Mouse (Mus musculus) neural tube, embryonic 15.5 days (tissue): ENCODE data around the gene Cpvl. TPM values are rescaled to one million over a fixed set of nuclear protein-coding genes. Genes with fewer than 3 reads are reported as not detected.
A peak's percentile ranks its signal among the peaks of the same experiment; 100 is the strongest.

Experiments used
- ATAC-seq: fragments of 200-750 bp; cut with Nextera tagmentation; 2 replicates; pipeline ENCODE4 v1.8.0; 2017; ENCODE audit warnings: mild to moderate bottlenecking, moderate TSS enrichment, moderate library complexity; ENCODE audit not compliant: low FRiP score
- H3K27ac ChIP-seq: fragments of 300-500 bp; sonication (generic); replicated peaks from 2 replicates; pipeline ENCODE4 v1.5.1; 2015; ENCODE audit warnings: mild to moderate bottlenecking, inconsistent platforms
- H3K27me3 ChIP-seq: fragments of 300-500 bp; sonication (generic); replicated peaks from 2 replicates; pipeline ENCODE4 v1.6.1; 2015; ENCODE audit warnings: inconsistent platforms
- H3K36me3 ChIP-seq: fragments of 300-500 bp; sonication (generic); 2 replicates; pipeline ENCODE4 v1.6.1; 2015; ENCODE audit warnings: inconsistent platforms
- H3K4me1 ChIP-seq: fragments of 300-500 bp; sonication (generic); 2 replicates; pipeline ENCODE4 v1.6.1; 2015; ENCODE audit warnings: inconsistent platforms
- H3K4me2 ChIP-seq: fragments of 300-500 bp; sonication (generic); 2 replicates; pipeline ENCODE4 v1.6.1; 2015; ENCODE audit warnings: inconsistent platforms, mild to moderate bottlenecking, moderate library complexity
- H3K4me3 ChIP-seq: fragments of 300-500 bp; sonication (generic); replicated peaks from 2 replicates; pipeline ENCODE4 v1.5.1; 2015; ENCODE audit warnings: mild to moderate bottlenecking, inconsistent platforms
- H3K9ac ChIP-seq: fragments of 300-500 bp; sonication (generic); replicated peaks from 2 replicates; pipeline ENCODE4 v1.6.1; 2015; ENCODE audit warnings: mild to moderate bottlenecking, inconsistent platforms
- H3K9me3 ChIP-seq: fragments of 300-500 bp; sonication (generic); replicated peaks from 2 replicates; pipeline ENCODE4 v1.6.1; 2016; ENCODE audit warnings: inconsistent platforms
- WGBS: fragments of 180-500 bp; shearing (Covaris S2); methylation state at CpG from one replicate; pipeline ENCODE4 v1.1.7; 2015; ENCODE audit warnings: mixed read lengths; 5-methylcytosine and 5-hydroxymethylcytosine counted together
- polyA plus RNA-seq: library from polyadenylated mRNA; unstranded; fragments of >200 nt; fragmentation: Nextera tagmentation; extraction: Ambion mirVana; gene quantifications from 2 replicates; pipeline ENCODE4 v1.2.1, GENCODE M21; 2015

The Cpvl gene
- polyA plus RNA-seq, 1 experiment from 2014 or later: 0.10 TPM

- WGBS: 29% methylated on average over 5 of the region's 5 CpGs
- no peak for ATAC-seq
Measured at GRCm38 (mm10) chr6:53954106-53954505, 24.4 kb downstream of the Cpvl start.

DNA sequence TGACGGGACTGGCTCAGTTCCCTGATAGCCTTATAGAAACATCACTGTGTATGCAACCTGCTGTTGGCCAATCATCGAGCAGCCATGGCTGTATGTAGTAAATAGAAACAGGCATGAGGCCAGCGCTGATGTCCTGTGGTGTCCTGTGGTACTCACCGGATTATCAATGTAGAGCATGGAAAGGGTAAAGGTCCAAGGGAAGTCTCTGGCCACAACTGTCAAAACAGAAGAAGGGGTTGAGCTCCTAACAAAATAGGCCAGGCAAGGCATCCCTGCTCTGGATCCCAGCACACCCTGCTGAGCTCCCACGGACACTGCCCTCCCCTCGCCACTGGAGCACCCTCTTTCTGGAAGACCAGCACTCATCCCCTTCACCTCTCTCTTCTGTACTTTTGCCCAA, 25.1 kb downstream of the Cpvl start:
- WGBS: 88% methylated on average over 6 of the region's 6 CpGs

More at GRCm38 (mm10) chr6:53954106-53954505, 24.4 kb downstream of the Cpvl start:
- peaks cover 25% of the 10 kb centered on the region for H3K4me1 ChIP-seq
- no peak overlapping the region for H3K4me2 ChIP-seq
- H3K9ac ChIP-seq: no peak overlapping the region
- no peak overlapping the region for H3K27ac ChIP-seq
- no peaks in the 10 kb centered on the region for H3K36me3 ChIP-seq
- H3K4me3 ChIP-seq: no peak overlapping the region
- H3K9me3 ChIP-seq: no peaks in the 10 kb centered on the region
- no peaks in the 10 kb centered on the region for H3K27me3 ChIP-seq

DNA sequence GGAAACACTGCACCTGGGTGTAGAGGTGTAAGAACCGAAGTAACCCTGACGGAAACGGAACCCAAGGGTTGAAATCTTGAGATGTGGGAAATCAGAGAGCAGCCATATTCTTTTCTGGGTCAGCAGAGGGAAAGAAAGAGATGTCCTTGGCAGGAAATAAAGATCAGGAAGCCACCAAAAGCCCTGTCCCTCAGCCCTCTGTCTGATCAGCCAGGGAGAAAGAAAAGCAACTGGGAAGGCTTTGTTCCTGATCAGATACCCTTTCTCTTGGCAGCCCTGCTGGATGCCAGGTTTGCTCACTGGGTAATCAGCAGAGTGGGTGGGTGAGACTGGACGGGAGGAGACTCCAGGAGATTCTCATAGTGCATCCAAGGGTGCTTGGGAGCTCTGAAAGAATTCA, 27.1 kb downstream of the Cpvl start:
- Histone ChIP-seq H3K4me2 (no peak overlapping the region), H3K9ac (no peak overlapping the region), H3K9me3 (no peaks in the 10 kb centered on the region), H3K36me3 (no peaks in the 10 kb centered on the region), H3K4me3 (no peak overlapping the region), H3K4me1 (peaks cover 22% of the 10 kb centered on the region), H3K27ac (0 out of 2 replicates have a peak overlapping the region, but pooled peaks have one; percentile 18), H3K27me3 (no peaks in the 10 kb centered on the region)
- 77% methylated on average over 4 of the region's 4 CpGs for WGBS
- ATAC-seq: no peak

More for the DNA sequence above, 25.1 kb downstream of the Cpvl start:
- H3K4me3 ChIP-seq: no peak overlapping the region
- H3K9me3 ChIP-seq: no peaks in the 10 kb centered on the region
- H3K27me3 ChIP-seq: no peaks in the 10 kb centered on the region
- H3K27ac ChIP-seq: no peak overlapping the region
- H3K36me3 ChIP-seq: no peaks in the 10 kb centered on the region
- ATAC-seq: no peak
- no peak overlapping the region for H3K4me2 ChIP-seq
- peaks cover 24% of the 10 kb centered on the region for H3K4me1 ChIP-seq
- no peak overlapping the region for H3K9ac ChIP-seq

- no peak overlapping the region for H3K4me2 ChIP-seq
- H3K9me3 ChIP-seq: no peaks in the 10 kb centered on the region
- no peak overlapping the region for H3K9ac ChIP-seq
- no peaks in the 10 kb centered on the region for H3K36me3 ChIP-seq
- H3K27ac ChIP-seq: 0 out of 2 replicates have a peak overlapping the region, but pooled peaks have one; percentile 18
- WGBS: 54% methylated on average over 9 of the region's 9 CpGs
- peaks cover 22% of the 10 kb centered on the region for H3K4me1 ChIP-seq
- no peaks in the 10 kb centered on the region for H3K27me3 ChIP-seq
- ATAC-seq: no peak
- no peak overlapping the region for H3K4me3 ChIP-seq
Measured at GRCm38 (mm10) chr6:53950876-53951275, 27.6 kb downstream of the Cpvl start.

DNA sequence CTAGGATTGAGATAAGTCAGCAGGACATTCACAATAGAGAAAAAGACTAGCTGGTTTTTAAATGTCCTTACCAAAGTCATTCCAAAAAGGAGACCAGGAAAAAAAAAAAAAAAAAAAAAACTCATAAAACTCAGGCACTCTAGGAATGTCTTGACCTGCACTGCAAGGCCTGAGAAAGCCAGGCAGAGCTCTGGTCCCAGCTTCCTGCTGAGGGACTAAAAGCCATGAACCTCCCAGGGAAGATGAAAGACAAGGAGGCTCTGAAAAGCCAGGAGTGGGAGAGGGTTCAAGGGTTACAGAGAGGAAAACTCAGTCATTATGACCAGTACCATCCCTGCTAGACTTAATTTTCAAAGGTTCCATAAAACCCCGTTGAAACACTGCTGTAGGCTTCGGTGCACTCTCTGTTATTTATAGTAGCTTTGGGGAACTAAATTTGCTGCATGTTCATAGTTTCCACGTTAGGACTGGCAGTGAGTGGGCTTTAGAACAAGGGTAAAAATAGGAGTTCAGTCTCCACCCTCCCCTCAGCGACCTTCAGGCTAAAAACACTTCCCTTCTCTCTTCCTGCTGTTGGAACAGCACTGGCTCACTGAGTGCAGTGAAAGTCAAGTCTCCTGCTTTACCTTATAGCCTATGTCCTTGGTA, 30.0 kb downstream of the Cpvl start:
- Histone ChIP-seq H3K4me1 (peaks cover 22% of the 10 kb centered on the region), H3K36me3 (no peaks in the 10 kb centered on the region), H3K4me2 (no peak overlapping the region), H3K27me3 (no peaks in the 10 kb centered on the region), H3K4me3 (no peak overlapping the region), H3K9ac (no peak overlapping the region), H3K27ac (no peak overlapping the region), H3K9me3 (no peaks in the 10 kb centered on the region)
- WGBS: 25% methylated on average over 4 of the region's 4 CpGs
- no peak for ATAC-seq

- peaks cover 9% of the 10 kb centered on the region; the same call in 1 of the 2 replicates for H3K4me1 ChIP-seq
- no peaks in the 10 kb centered on the region for H3K36me3 ChIP-seq
- no peak for ATAC-seq
- H3K9ac ChIP-seq: no peak overlapping the region
- no peaks in the 10 kb centered on the region for H3K9me3 ChIP-seq
- H3K4me2 ChIP-seq: no peak overlapping the region
- no peak overlapping the region for H3K4me3 ChIP-seq
- H3K27ac ChIP-seq: no peak overlapping the region
- no peaks in the 10 kb centered on the region for H3K27me3 ChIP-seq
- 85% methylated on average over 5 of the region's 5 CpGs for WGBS
Measured at GRCm38 (mm10) chr6:53944887-53945286, 33.6 kb downstream of the Cpvl start.

DNA sequence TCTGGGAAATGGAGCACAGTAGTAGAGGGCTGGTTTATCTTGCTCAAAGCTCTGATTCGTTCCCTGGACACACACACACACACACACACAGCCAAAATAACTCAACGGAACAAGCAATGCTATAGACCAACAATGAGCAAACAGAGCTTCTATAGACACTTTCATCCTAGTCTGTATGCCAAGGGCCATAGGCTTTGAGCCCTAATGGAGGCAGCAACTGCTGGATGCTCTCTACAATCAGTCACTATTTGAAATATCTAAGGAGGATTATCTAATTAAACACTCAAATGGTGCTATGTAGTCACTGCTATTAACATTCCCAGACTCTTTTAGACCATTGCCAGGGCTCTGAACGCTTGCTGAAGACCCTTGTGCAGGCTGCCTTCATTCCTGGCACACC, 34.1 kb downstream of the Cpvl start:
- Histone ChIP-seq H3K4me2 (no peak overlapping the region), H3K4me1 (peaks cover 9% of the 10 kb centered on the region; the same call in 1 of the 2 replicates), H3K27ac (no peak overlapping the region), H3K27me3 (no peaks in the 10 kb centered on the region), H3K9me3 (no peaks in the 10 kb centered on the region), H3K4me3 (no peak overlapping the region), H3K9ac (no peak overlapping the region), H3K36me3 (no peaks in the 10 kb centered on the region)
- WGBS: 75% methylated on average over 3 of the region's 3 CpGs
- ATAC-seq: no peak

DNA sequence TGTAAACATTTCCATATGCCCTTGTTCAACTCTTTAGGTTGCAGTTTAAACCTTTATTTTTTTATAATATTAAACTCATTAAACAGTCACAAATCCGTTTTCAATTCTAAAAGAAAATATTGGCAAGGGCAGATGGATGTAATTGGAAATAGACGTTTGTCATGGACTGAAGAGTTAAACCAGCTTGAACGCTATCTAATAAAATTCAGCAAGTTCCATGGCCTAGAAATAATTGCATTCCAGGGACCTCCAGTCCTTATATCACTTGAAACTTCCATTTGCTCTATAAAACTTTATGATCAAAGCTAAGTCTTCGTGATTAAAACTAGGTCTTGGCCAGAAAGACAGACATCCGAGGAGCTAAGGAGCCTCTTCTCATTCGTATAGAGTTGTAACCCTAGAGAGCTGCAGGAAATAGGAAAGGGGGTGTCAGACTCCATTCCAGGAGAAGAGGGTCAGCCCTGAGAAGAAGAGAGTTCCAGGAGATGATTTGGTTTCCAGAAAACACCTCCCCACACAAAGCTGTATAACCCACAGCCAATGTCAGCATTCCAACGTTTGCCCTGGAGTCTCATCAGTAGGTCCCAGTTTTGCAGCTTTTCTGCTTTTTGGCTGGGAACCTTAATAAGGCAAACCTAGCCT, 36.2 kb downstream of the Cpvl start:
- H3K36me3 ChIP-seq: no peaks in the 10 kb centered on the region
- no peak overlapping the region for H3K4me2 ChIP-seq
- peaks cover 9% of the 10 kb centered on the region; the same call in 1 of the 2 replicates for H3K4me1 ChIP-seq
- H3K4me3 ChIP-seq: no peak overlapping the region
- WGBS: 71% methylated on average over 7 of the region's 7 CpGs
- ATAC-seq: no peak
- H3K27me3 ChIP-seq: no peaks in the 10 kb centered on the region
- H3K27ac ChIP-seq: no peak overlapping the region
- no peaks in the 10 kb centered on the region for H3K9me3 ChIP-seq
- no peak overlapping the region for H3K9ac ChIP-seq

GRCm38 (mm10) chr6:53939752-53940151, 38.7 kb downstream of the Cpvl start:
- Histone ChIP-seq H3K4me3 (no peak overlapping the region), H3K4me1 (peaks cover 9% of the 10 kb centered on the region; the same call in 1 of the 2 replicates), H3K9me3 (no peaks in the 10 kb centered on the region), H3K9ac (no peak overlapping the region), H3K27ac (no peak overlapping the region), H3K27me3 (no peaks in the 10 kb centered on the region), H3K4me2 (no peak overlapping the region), H3K36me3 (no peaks in the 10 kb centered on the region)
- 55% methylated on average over 8 of the region's 8 CpGs for WGBS
- ATAC-seq: no peak

GRCm38 (mm10) chr6:53938942-53939341, 39.5 kb downstream of the Cpvl start:
- no peaks in the 10 kb centered on the region for H3K9me3 ChIP-seq
- H3K36me3 ChIP-seq: no peaks in the 10 kb centered on the region
- H3K4me1 ChIP-seq: peaks cover 9% of the 10 kb centered on the region; the same call in 1 of the 2 replicates
- ATAC-seq: no peak
- H3K4me2 ChIP-seq: no peak overlapping the region
- no peaks in the 10 kb centered on the region for H3K27me3 ChIP-seq
- WGBS: 24% methylated on average over 3 of the region's 3 CpGs
- H3K9ac ChIP-seq: no peak overlapping the region
- H3K4me3 ChIP-seq: no peak overlapping the region
- no peak overlapping the region for H3K27ac ChIP-seq

DNA sequence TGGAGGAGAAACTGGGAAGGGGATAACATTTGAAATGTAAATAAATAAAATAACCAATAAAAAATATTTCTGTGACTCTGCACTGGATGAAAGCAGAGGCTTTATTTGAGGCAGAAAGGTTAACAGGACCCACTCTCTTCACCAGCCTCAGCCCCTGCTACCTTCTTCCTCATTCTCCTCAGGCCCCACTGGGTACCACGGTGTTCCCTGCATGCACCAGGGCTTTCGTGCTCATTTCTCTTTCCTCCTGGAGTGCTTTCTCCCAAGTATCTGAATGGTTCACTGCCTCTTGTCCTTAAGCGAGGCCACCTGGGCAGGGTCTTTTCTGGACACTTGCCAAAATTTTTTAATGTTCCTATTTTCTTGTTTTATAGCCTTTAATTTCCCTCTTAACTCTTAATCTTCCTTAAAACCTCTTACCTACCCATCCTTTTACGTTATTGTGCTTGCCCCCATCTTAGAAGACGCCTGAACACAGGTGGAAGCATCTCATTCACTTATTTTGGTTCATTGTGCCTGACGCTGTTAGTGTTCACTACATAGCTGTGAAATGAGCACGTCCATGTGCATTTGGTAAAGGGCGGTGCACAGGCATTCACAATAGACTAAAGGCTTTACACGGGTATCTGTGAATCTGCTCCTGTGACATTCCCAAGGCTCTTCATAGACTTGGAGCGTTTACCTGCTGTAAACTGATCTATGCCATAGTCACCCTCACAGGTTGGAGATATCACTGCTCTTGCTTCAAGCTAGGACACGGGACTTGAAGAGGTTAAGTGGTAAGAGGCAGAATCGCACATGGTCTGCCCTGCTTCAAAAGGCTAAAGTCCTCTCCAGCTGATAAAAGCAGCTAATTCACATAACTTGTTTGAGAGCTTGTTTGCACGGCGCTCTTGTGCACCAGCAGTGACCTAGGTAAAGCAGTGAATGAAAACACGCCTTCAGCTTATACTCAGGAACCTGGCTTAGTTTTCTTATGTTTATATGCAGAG, 41.0 kb downstream of the Cpvl start:
- Histone ChIP-seq H3K9ac (no peak overlapping the region), H3K4me2 (no peak overlapping the region), H3K4me1 (peaks cover 9% of the 10 kb centered on the region; the same call in 1 of the 2 replicates), H3K36me3 (no peaks in the 10 kb centered on the region), H3K4me3 (no peak overlapping the region), H3K27ac (no peak overlapping the region), H3K9me3 (no peaks in the 10 kb centered on the region), H3K27me3 (no peaks in the 10 kb centered on the region)
- 73% methylated on average over 15 of the region's 15 CpGs for WGBS
- no peak for ATAC-seq
